Mouse (Mus musculus) ES-CJ7 (cell line): ENCODE results near the gene Pfdn6.
"Not testable (repeated sequence)": the region's sequence is repeated elsewhere in the genome, so short reads cannot be mapped to it uniquely, and the experiment has no call there.

ENCODE experiments used
- DNase-seq: peaks from one replicate; pipeline ENCODE4 v3.0.0; 2011; ENCODE audit warnings: low read depth, low spot score

Gene Pfdn6

GRCm38 (mm10) chr17:33955555-33956214 lies 15.5 kb upstream of the Pfdn6 start, which contains the start of the genes Vps52 and Rps18:
Vps52 (plus strand) TSS chr17:33955812.
Rps18 (minus strand) TSS chr17:33956001.
- peak; percentile 98 for DNase-seq

- DNase-seq, result no peak
Measured at GRCm38 (mm10) chr17:33954646-33955554, 14.8 kb upstream of the Pfdn6 start.

GRCm38 (mm10) chr17:33953961-33954565 lies 13.9 kb upstream of the Pfdn6 start:
- no peak for DNase-seq

- no peak for DNase-seq
Measured at GRCm38 (mm10) chr17:33953310-33953709, 13.2 kb upstream of the Pfdn6 start.

- no peak for DNase-seq
Measured at GRCm38 (mm10) chr17:33952879-33953278, 12.7 kb upstream of the Pfdn6 start.

GRCm38 (mm10) chr17:33952015-33952414 lies 11.9 kb upstream of the Pfdn6 start:
- DNase-seq, result not testable (repeated sequence)

- DNase-seq, result peak; percentile 93
Measured at GRCm38 (mm10) chr17:33951021-33951946, 11.1 kb upstream of the Pfdn6 start, which contains the start of gene B3galt4. B3galt4 (minus strand) TSS chr17:33951488.

GRCm38 (mm10) chr17:33950131-33950625 lies 10.0 kb upstream of the Pfdn6 start:
- no peak for DNase-seq

GRCm38 (mm10) chr17:33948905-33949537 lies 8.9 kb upstream of the Pfdn6 start:
- no peak for DNase-seq

GRCm38 (mm10) chr17:33948090-33948904 lies 8.2 kb upstream of the Pfdn6 start:
- no peak for DNase-seq

GRCm38 (mm10) chr17:33947430-33948089 lies 7.4 kb upstream of the Pfdn6 start:
- DNase-seq, result no peak

- no peak for DNase-seq
Measured at GRCm38 (mm10) chr17:33943454-33943853, 3.3 kb upstream of the Pfdn6 start.

GRCm38 (mm10) chr17:33941381-33941780 lies 1.2 kb upstream of the Pfdn6 start:
- no peak for DNase-seq

GRCm38 (mm10) chr17:33940981-33941380 lies 838 bp upstream of the Pfdn6 start:
- no peak for DNase-seq

- no peak for DNase-seq
Measured at GRCm38 (mm10) chr17:33938783-33939182, 1.4 kb downstream of the Pfdn6 start.

- no peak for DNase-seq
Measured at GRCm38 (mm10) chr17:33936993-33937392, 3.1 kb downstream of the Pfdn6 start.

- DNase-seq, result no peak
Measured at GRCm38 (mm10) chr17:33935422-33936055, 4.6 kb downstream of the Pfdn6 start.

- DNase-seq, result no peak
Measured at GRCm38 (mm10) chr17:33932970-33933369, 7.2 kb downstream of the Pfdn6 start.
